Mouse (Mus musculus) retina, postnatal 1 day (tissue): ENCODE data around the gene Olfr564.

Source experiments
- DNase-seq: peaks from one replicate; pipeline ENCODE4 v3.0.0-alpha.2; 2012

Olfr564 gene

GRCm38 (mm10) chr7:102803180-102803579 lies at the start of gene Olfr564:
TSS of gene Olfr564 (plus strand) at chr7:102803480.
- DNase-seq, result no peak

- DNase-seq, result no peak
These were observed 44.0 kb upstream of the Olfr564 start, which contains the start of the genes Olfr560 and Olfr78 for GRCm38 (mm10) chr7:102759266-102759665. TSS of gene Olfr560 (minus strand) at chr7:102759366. TSS of gene Olfr78 (minus strand) at chr7:102759471.

- no peak for DNase-seq
These were observed 32.4 kb upstream of the Olfr564 start, which contains the start of gene Olfr561 for GRCm38 (mm10) chr7:102770921-102771320. TSS of gene Olfr561 (plus strand) at chr7:102771221.
